Mouse (Mus musculus) limb, embryonic 13.5 days (tissue): ENCODE data around the gene Cacna1i. TPM values are rescaled to one million over a fixed set of nuclear protein-coding genes. Genes with fewer than 3 reads are reported as not detected.

Source experiments
- ATAC-seq: fragments of 200-750 bp; cut with Nextera tagmentation; 2 replicates; pipeline ENCODE4 v1.8.0; 2017; ENCODE audit warnings: low read depth, moderate number of reproducible peaks, moderate TSS enrichment; ENCODE audit not compliant: low FRiP score
- H3K27ac ChIP-seq: fragments of 300-500 bp; sonication (generic); 2 replicates; pipeline ENCODE4 v1.5.1; 2015; ENCODE audit warnings: inconsistent platforms, mild to moderate bottlenecking, moderate library complexity
- H3K27me3 ChIP-seq: fragments of 300-500 bp; sonication (generic); 2 replicates; pipeline ENCODE4 v1.6.1; 2015; ENCODE audit warnings: mild to moderate bottlenecking, inconsistent platforms
- H3K36me3 ChIP-seq: fragments of 300-500 bp; sonication (generic); 2 replicates; pipeline ENCODE4 v1.6.1; 2015; ENCODE audit warnings: inconsistent platforms, mild to moderate bottlenecking, moderate library complexity
- H3K4me1 ChIP-seq: fragments of 300-500 bp; sonication (generic); 2 replicates; pipeline ENCODE4 v1.6.1; 2015; ENCODE audit warnings: inconsistent platforms
- H3K4me2 ChIP-seq: fragments of 300-500 bp; sonication (generic); replicated peaks from 2 replicates; pipeline ENCODE4 v1.6.1; 2015; ENCODE audit warnings: inconsistent platforms, mild to moderate bottlenecking, moderate library complexity
- H3K4me3 ChIP-seq: fragments of 300-500 bp; sonication (generic); 2 replicates; pipeline ENCODE4 v1.5.1; 2015; ENCODE audit warnings: moderate library complexity, mild to moderate bottlenecking, inconsistent platforms
- H3K9ac ChIP-seq: fragments of 300-500 bp; sonication (generic); 2 replicates; pipeline ENCODE4 v1.6.1; 2015; ENCODE audit warnings: mild to moderate bottlenecking, inconsistent platforms
- H3K9me3 ChIP-seq: fragments of 300-500 bp; sonication (generic); 2 replicates; pipeline ENCODE4 v1.6.1; 2016; ENCODE audit warnings: inconsistent platforms
- WGBS: fragments of 180-500 bp; shearing (Covaris S2); methylation state at CpG from one replicate; pipeline ENCODE4 v1.1.7; 2015; 5-methylcytosine and 5-hydroxymethylcytosine counted together
- polyA plus RNA-seq: library from polyadenylated mRNA; unstranded; fragments of >200 nt; fragmentation: Nextera tagmentation; extraction: Ambion mirVana; gene quantifications from 2 replicates; pipeline ENCODE4 v1.2.1, GENCODE M21; 2015

The Cacna1i gene
- 0.01 and 0.03 TPM in 2 replicates for polyA plus RNA-seq

DNA sequence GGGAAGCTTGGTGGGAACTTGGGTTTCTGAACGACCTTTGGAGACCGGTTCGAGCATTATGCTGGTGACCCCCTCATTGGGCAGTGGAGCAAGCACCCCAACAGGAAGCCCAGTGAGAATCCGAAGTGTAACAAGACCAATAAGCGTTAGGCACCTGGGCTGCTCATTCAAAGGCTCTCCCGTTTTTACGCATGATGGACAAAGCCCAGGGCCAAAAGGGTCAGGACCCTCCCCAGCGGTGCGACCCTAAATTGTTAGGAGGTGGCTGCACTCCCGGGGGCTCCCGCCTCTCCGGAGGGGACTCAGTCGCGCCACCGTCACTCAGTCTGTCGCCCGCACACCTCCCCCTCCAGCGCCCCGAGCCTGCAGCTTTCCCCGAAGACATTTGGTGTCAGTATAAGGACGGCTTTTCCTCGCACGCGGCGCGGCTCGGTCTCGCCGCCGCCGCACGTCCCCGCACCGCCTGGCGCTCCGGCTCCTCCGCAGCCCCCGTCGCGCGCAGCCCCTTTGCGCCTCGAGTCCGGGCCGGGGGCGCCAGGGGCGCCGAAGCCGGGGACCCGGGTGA is at the start of gene Cacna1i:
TSS of gene Cacna1i (plus strand) at position 388 of the 565 bp plus-strand sequence.
- Histone ChIP-seq H3K4me2 (peak within 1 kb of the TSS; percentile 90), H3K36me3 (no peaks in the 10 kb centered on the region), H3K9me3 (no peaks in the 10 kb centered on the region), H3K4me3 (peak within 1 kb of the TSS; percentile 50), H3K4me1 (peaks cover 11% of the 10 kb centered on the region), H3K27me3 (peaks cover 100% of the 10 kb centered on the region), H3K9ac (peak within 1 kb of the TSS; percentile 51), H3K27ac (no peak within 1 kb of the TSS)
- WGBS, result 1% methylated on average over 50 of the region's 50 CpGs
- no peak for ATAC-seq

DNA sequence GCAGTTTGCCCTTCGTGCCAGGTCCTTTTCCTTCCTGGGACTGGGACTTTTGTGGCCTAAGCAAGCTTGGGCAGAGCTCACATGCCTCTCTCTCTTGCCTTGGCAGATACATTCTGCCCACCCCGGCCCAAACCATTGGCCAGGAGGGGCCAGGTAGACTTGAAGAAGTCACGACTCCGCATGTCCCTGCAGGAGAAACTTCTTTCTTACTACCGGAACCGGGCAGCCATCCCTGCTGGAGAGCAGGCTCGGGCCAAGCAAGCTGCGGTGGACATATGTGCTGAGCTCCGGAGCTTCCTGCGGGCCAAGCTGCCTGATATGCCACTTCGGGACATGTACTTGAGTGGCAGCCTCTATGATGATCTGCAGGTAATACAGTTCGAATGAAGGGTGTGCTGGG is 38.9 kb upstream of the Cacna1i start:
- Histone ChIP-seq H3K4me1 (peaks cover 19% of the 10 kb centered on the region), H3K36me3 (peaks cover 88% of the 10 kb centered on the region), H3K9ac (no peak overlapping the region), H3K27ac (no peak overlapping the region), H3K27me3 (no peaks in the 10 kb centered on the region), H3K9me3 (no peaks in the 10 kb centered on the region), H3K4me3 (no peak overlapping the region), H3K4me2 (no peak overlapping the region)
- WGBS, result 94% methylated on average over 12 of the region's 12 CpGs
- ATAC-seq, result no peak

DNA sequence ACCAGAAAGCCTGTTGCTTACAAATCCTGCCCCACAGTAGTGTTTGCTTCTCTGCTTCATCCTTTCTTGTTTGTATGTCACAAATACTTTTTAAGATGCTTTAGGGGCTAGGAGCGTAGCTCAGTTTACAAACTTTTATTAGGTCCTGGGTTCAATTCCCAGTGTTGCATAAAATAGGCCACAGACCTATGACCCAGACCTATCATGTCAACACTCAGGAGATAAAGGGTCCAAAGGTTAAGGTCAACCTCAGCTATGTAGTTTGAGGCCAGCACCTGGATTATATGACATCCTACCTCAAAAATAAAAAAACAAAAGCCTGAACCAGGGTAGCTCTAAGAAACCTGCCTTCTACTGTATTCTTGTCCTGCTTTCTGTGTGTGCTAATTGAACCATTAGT is 38.4 kb upstream of the Cacna1i start:
- Histone ChIP-seq H3K27ac (no peak overlapping the region), H3K4me1 (peaks cover 23% of the 10 kb centered on the region), H3K9me3 (no peaks in the 10 kb centered on the region), H3K4me3 (no peak overlapping the region), H3K9ac (no peak overlapping the region), H3K36me3 (peaks cover 84% of the 10 kb centered on the region), H3K27me3 (no peaks in the 10 kb centered on the region), H3K4me2 (no peak overlapping the region)
- ATAC-seq, result no peak
- WGBS, result 91% methylated on average over 1 of the region's 1 CpGs

DNA sequence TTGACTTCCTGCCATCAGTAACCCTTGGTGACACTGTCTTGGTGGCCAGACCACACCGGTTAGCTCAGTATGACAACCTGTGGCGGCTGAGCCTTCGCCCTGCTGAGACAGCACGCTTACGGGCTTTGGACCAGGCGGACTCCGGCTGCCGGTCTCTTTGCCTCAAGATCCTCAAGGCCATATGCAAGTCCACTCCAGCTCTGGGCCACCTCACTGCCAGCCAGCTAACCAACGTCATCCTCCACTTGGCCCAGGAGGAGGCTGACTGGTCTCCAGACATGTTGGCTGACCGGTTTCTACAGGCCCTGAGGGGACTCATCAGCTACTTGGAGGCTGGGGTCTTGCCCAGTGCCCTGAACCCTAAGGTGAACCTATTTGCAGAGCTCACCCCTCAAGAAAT is 37.4 kb upstream of the Cacna1i start:
- WGBS, result 96% methylated on average over 10 of the region's 10 CpGs
- no peak overlapping the region for H3K4me3 ChIP-seq
- H3K4me2 ChIP-seq, result no peak overlapping the region
- H3K4me1 ChIP-seq, result peaks cover 34% of the 10 kb centered on the region
- H3K36me3 ChIP-seq, result peaks cover 73% of the 10 kb centered on the region
- no peak overlapping the region for H3K9ac ChIP-seq
- no peak for ATAC-seq
- H3K9me3 ChIP-seq, result no peaks in the 10 kb centered on the region
- no peaks in the 10 kb centered on the region for H3K27me3 ChIP-seq
- no peak overlapping the region for H3K27ac ChIP-seq

DNA sequence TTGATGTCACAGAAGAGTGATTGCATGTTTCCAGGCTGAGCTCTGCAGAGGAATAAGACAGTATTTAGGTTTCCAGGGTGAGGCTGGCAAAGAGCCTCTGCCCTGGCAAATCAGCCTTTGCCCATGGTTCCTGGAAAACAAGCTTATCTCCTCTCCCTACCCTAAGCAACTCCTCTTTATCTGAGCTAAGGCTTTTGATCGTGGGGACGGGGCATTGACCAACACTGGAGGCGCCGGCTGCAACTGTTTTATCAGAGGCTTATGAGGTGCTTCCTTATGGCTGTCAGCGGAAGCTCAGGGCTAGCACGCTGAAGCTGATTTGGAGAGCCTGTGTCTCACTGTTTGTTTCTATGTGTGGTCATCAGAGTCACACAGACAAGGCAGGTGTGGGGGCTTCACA is 36.5 kb upstream of the Cacna1i start:
- Histone ChIP-seq H3K27ac (no peak overlapping the region), H3K27me3 (no peaks in the 10 kb centered on the region), H3K9ac (no peak overlapping the region), H3K9me3 (no peaks in the 10 kb centered on the region), H3K4me2 (no peak overlapping the region), H3K4me1 (peaks cover 34% of the 10 kb centered on the region), H3K4me3 (no peak overlapping the region), H3K36me3 (peaks cover 67% of the 10 kb centered on the region)
- 94% methylated on average over 6 of the region's 6 CpGs for WGBS
- no peak for ATAC-seq

- Histone ChIP-seq H3K9ac (peak overlapping the region; percentile 80), H3K4me3 (no peak overlapping the region), H3K9me3 (no peaks in the 10 kb centered on the region), H3K4me2 (peak overlapping the region; percentile 96), H3K27me3 (no peaks in the 10 kb centered on the region), H3K36me3 (peaks cover 64% of the 10 kb centered on the region), H3K4me1 (peaks cover 57% of the 10 kb centered on the region), H3K27ac (peak overlapping the region; percentile 98)
- WGBS, result 2% methylated on average over 2 of the region's 2 CpGs
- 0 out of 2 replicates have a peak, but pooled peaks have one; percentile 0 for ATAC-seq
These were observed 33.5 kb upstream of the Cacna1i start for GRCm38 (mm10) chr15:80253530-80253929.

- Histone ChIP-seq H3K27me3 (no peaks in the 10 kb centered on the region), H3K4me3 (peak overlapping the region; percentile 100), H3K9ac (peak overlapping the region; percentile 80), H3K4me2 (peak overlapping the region; percentile 96), H3K27ac (peak overlapping the region; percentile 98), H3K9me3 (no peaks in the 10 kb centered on the region), H3K36me3 (peaks cover 59% of the 10 kb centered on the region), H3K4me1 (peaks cover 64% of the 10 kb centered on the region)
- no peak for ATAC-seq
- WGBS, result 28% methylated on average over 6 of the region's 6 CpGs
These were observed 32.8 kb upstream of the Cacna1i start for GRCm38 (mm10) chr15:80254207-80254606.

- Histone ChIP-seq H3K27me3 (no peaks in the 10 kb centered on the region), H3K9ac (peak within 1 kb of the TSS; percentile 100), H3K9me3 (no peaks in the 10 kb centered on the region), H3K4me3 (peak within 1 kb of the TSS; percentile 100), H3K36me3 (peaks cover 59% of the 10 kb centered on the region), H3K27ac (peak within 1 kb of the TSS; percentile 98), H3K4me2 (peak within 1 kb of the TSS; percentile 96), H3K4me1 (peaks cover 64% of the 10 kb centered on the region)
- peak; percentile 95 for ATAC-seq
- WGBS, result under 1% methylated on average over 62 of the region's 62 CpGs
These were observed 32.0 kb upstream of the Cacna1i start, which contains the start of gene Atf4 for GRCm38 (mm10) chr15:80254847-80255645. TSS of gene Atf4 (plus strand) at chr15:80255184.

DNA sequence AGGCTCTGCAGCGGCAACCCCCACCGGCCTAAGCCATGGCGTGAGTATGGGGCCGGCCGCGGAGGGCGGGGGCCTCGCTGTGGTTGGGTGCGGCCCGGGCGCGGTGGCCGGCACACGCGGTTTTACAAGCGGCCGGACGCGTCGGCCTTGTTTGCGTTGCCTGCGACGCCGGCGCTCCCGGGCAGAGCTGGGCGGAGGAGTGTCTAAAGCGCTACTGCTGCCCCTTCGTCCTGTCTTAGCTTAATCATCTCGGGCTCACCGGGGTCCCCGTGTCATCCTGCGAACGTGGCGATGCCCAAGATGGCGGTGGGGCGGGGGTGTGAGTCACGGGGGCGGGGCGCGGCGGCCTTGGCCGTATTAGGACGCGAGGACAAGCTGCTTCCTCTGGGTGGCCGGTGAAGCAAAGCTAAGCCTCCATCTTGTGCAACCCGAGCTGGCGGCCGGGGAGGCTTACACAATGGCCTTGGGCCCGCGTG is 31.4 kb upstream of the Cacna1i start:
- H3K36me3 ChIP-seq, result peaks cover 59% of the 10 kb centered on the region

DNA sequence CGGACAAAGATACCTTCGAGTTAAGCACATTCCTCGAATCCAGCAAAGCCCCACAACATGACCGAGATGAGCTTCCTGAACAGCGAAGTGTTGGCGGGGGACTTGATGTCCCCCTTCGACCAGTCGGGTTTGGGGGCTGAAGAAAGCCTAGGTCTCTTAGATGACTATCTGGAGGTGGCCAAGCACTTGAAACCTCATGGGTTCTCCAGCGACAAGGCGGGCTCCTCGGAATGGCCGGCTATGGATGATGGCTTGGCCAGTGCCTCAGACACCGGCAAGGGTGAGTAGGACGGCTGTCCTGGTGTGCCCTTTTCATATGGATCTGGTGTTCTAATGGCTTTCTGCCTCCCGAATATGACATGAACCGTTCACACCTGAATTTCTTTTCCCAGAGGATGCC is 30.8 kb upstream of the Cacna1i start:
- Histone ChIP-seq H3K27ac (peak overlapping the region; percentile 98), H3K36me3 (peaks cover 57% of the 10 kb centered on the region), H3K4me3 (peak overlapping the region; percentile 100), H3K9ac (peak overlapping the region; percentile 100), H3K27me3 (no peaks in the 10 kb centered on the region), H3K4me1 (peaks cover 65% of the 10 kb centered on the region), H3K9me3 (no peaks in the 10 kb centered on the region), H3K4me2 (peak overlapping the region; percentile 96)
- 9% methylated on average over 16 of the region's 16 CpGs for WGBS
- no peak for ATAC-seq

More for the DNA sequence above, 31.4 kb upstream of the Cacna1i start:
- Histone ChIP-seq H3K4me3 (peak overlapping the region; percentile 100), H3K9ac (peak overlapping the region; percentile 100), H3K4me1 (peaks cover 67% of the 10 kb centered on the region), H3K27me3 (no peaks in the 10 kb centered on the region), H3K4me2 (peak overlapping the region; percentile 96), H3K27ac (peak overlapping the region; percentile 98), H3K9me3 (no peaks in the 10 kb centered on the region)
- WGBS, result under 1% methylated on average over 51 of the region's 51 CpGs
- peak; percentile 31 for ATAC-seq

DNA sequence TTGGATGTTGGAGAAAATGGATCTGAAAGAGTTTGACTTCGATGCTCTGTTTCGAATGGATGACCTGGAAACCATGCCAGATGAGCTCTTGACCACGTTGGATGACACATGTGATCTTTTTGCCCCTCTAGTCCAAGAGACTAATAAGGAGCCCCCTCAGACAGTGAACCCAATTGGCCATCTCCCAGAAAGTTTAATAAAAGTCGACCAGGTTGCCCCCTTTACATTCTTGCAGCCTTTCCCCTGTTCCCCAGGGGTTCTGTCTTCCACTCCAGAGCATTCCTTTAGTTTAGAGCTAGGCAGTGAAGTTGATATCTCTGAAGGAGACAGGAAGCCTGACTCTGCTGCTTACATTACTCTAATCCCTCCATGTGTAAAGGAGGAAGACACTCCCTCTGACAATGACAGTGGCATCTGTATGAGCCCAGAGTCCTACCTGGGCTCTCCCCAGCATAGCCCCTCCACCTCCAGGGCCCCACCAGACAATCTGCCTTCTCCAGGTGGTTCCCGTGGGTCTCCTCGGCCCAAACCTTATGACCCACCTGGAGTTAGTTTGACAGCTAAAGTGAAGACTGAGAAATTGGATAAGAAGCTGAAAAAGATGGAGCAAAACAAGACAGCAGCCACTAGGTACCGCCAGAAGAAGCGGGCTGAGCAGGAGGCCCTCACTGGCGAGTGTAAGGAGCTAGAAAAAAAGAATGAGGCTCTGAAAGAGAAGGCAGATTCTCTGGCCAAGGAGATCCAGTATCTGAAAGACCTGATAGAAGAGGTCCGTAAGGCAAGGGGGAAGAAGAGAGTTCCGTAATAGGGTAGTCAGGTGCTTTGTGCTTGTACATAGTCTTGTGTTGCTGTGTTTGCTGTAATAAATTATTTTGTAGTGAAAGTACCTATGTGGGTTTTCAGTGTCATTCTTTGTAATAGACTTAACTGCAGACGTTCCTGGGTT is 30.1 kb upstream of the Cacna1i start:
- Histone ChIP-seq H3K27ac (peak overlapping the region; percentile 98), H3K4me2 (peak overlapping the region; percentile 96), H3K4me1 (peaks cover 60% of the 10 kb centered on the region), H3K9me3 (no peaks in the 10 kb centered on the region), H3K27me3 (no peaks in the 10 kb centered on the region), H3K9ac (peak overlapping the region; percentile 100), H3K4me3 (peak overlapping the region; percentile 100), H3K36me3 (peaks cover 51% of the 10 kb centered on the region)
- ATAC-seq, result no peak
- WGBS, result 59% methylated on average over 12 of the region's 12 CpGs
